Mouse (Mus musculus) thymus, postnatal 10 days (tissue): ENCODE measurements at regions not wholly inside any gene's neighbourhood (a gene's known extent, or its start where the extent isn't known, plus 50 kb on each side); places are given as distances from the start of the nearest gene placed in this dataset.

Source experiments
- DNase-seq, 2 experiments: peaks; one replicate each; pipeline ENCODE4 v3.0.0; 2021; ENCODE audit warnings: low spot score in 2 of 2

- DNase-seq, result no peak
Measured at GRCm38 (mm10) chr13:118849541-118849940, 179.9 kb downstream of the Fgf10 start.

GRCm38 (mm10) chr13:118850708-118851107, 181.1 kb downstream of the Fgf10 start:
- DNase-seq, result no peak

GRCm38 (mm10) chr13:118886339-118886810, 216.8 kb downstream of the Fgf10 start:
- DNase-seq, result no peak

GRCm38 (mm10) chr13:118895079-118895478, 225.5 kb downstream of the Fgf10 start:
- no peak for DNase-seq

- no peak for DNase-seq
Measured at GRCm38 (mm10) chr13:118901950-118902349, 232.4 kb downstream of the Fgf10 start.

- DNase-seq, result no peak
Measured at GRCm38 (mm10) chr13:118910351-118910750, 240.8 kb downstream of the Fgf10 start.

- DNase-seq, result no peak
Measured at GRCm38 (mm10) chr13:118940786-118941185, 271.2 kb downstream of the Fgf10 start.

- DNase-seq, result no peak
Measured at GRCm38 (mm10) chr13:118966120-118966676, 296.6 kb downstream of the Fgf10 start.

- DNase-seq, result no peak
Measured at GRCm38 (mm10) chr13:118967707-118968106, 298.1 kb downstream of the Fgf10 start.

- no peak for DNase-seq
Measured at GRCm38 (mm10) chr13:118975008-118975407, 305.4 kb downstream of the Fgf10 start.

- DNase-seq, result no peak
Measured at GRCm38 (mm10) chr13:118975519-118975918, 305.9 kb downstream of the Fgf10 start.

- DNase-seq, result no peak
Measured at GRCm38 (mm10) chr13:118979505-118979904, 309.9 kb downstream of the Fgf10 start.

GRCm38 (mm10) chr13:118981196-118981810, 311.7 kb downstream of the Fgf10 start:
- DNase-seq, result no peak

GRCm38 (mm10) chr13:118985285-118985684, 315.7 kb downstream of the Fgf10 start:
- DNase-seq, result no peak

GRCm38 (mm10) chr13:119025305-119025975, 355.8 kb downstream of the Fgf10 start:
- DNase-seq, result no peak

GRCm38 (mm10) chr13:119039616-119040015, 370.0 kb downstream of the Fgf10 start:
- DNase-seq, result no peak

GRCm38 (mm10) chr13:119045112-119045511, 375.5 kb downstream of the Fgf10 start:
- no peak for DNase-seq

- DNase-seq, result no peak
Measured at GRCm38 (mm10) chr13:119068745-119069580, 359.4 kb upstream of the Paip1 start.

- DNase-seq, result no peak
Measured at GRCm38 (mm10) chr13:119069581-119069936, 358.8 kb upstream of the Paip1 start.

GRCm38 (mm10) chr13:119079243-119079642, 349.2 kb upstream of the Paip1 start:
- no peak for DNase-seq

- no peak for DNase-seq
Measured at GRCm38 (mm10) chr13:119081691-119082090, 346.7 kb upstream of the Paip1 start.

- DNase-seq, result no peak
Measured at GRCm38 (mm10) chr13:119117906-119118305, 310.5 kb upstream of the Paip1 start.
